Mouse (Mus musculus) kidney, postnatal 4 days (tissue): Measurements from ENCODE around the gene Ddrgk1.
"Not testable (repeated sequence)": the region's sequence is repeated elsewhere in the genome, so short reads cannot be mapped to it uniquely, and the experiment has no call there.

Experiments
- DNase-seq, 2 experiments: peaks; one replicate each; pipeline ENCODE4 v3.0.0; 2021; ENCODE audit warnings: mixed read lengths in 2 of 2

The Ddrgk1 gene

DNA sequence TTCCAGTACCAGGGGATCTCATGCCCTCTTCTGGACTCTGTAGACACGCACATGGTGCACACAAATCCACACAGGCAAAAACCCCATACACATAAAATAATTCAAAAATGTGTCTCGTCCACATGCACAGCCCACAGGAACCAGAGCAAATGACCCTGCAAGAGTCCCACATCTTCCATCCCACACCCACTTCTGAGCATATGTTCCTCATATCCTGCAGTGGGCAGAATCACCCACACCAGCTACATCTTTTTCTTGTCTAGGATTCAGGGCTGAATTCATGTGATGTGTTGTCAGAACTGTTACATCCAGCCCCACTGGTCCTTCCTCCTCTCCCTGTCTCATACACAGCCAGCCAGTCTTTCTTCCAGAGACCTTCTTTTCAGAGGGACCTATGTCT lies 11.2 kb downstream of the Ddrgk1 start:
- no peak for DNase-seq

DNA sequence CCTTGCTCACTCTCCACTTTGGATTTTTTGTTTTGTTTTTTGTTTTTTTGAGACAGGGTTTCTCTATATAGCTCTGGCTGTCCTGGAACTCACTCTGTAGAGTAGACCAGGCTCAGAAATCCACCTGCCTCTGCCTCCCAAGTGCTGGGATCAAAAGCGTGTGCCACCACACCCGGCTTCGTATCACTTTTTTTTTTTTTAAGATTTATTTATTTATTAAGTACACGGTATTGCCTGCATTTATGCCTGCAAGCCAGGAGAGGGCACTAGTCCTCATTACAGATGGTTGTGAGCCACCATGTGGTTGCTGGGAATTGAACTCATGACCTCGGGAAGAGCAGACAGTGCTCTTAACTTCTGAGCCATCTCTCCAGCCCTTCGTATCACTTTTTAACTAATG lies 15.4 kb downstream of the Ddrgk1 start:
- not testable (repeated sequence) for DNase-seq

DNA sequence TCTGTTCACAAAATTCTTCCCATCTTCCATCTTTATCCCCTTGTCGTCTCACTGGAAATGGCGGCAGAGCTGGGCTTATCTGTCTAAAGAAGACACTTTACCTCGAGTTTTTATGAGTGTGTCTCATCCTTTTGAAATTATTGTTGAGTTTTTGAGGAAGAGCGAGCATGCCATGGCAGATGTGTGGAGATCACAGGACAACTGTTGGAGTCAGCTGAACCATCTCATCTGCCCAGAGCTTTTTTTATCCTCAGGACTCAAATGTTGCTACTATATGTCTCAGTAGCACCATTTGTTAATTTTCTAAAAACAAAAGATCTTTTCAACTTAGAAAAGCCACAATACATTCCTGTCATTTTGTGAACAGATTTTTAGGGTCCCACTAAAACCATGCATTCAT lies 19.3 kb downstream of the Ddrgk1 start:
- DNase-seq, result no peak

DNA sequence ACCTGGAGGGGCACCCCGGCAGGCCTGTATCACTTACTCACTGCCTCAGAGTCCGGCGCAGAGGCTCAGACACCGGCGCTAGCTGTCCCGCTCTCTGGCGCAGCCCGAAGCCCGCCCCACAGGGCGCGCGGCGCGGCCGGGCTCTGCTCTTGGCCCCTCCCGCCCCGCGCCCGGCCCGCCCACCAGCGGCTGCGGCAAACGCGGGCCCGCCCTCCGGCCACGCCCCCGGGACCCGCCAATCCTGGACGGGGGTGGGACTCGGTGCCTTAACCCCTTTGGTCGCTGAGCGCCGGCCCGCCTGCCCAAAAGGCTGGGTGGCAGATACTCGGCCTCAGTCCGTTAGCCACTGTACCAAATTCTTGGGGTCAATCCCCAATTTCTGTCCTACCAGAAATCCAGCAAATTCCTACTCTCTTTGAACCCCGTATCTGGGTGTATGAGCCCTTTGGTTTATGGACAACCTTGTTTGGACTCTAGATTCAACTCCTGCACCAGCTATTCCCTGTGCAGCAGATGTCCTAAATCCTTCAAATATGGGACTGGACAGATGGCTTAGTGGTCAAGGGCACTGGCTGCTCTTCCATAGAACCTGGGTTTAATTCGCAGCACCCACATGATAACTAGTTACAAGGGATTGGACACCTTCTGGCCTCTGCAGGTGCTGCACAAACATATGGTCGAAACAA lies 21.6 kb downstream of the Ddrgk1 start, which contains the start of gene Lzts3:
Gene Lzts3 (minus strand): TSS at position 120 of the 686 bp plus-strand sequence.
- DNase-seq, result peak; percentile 96 to 97

DNA sequence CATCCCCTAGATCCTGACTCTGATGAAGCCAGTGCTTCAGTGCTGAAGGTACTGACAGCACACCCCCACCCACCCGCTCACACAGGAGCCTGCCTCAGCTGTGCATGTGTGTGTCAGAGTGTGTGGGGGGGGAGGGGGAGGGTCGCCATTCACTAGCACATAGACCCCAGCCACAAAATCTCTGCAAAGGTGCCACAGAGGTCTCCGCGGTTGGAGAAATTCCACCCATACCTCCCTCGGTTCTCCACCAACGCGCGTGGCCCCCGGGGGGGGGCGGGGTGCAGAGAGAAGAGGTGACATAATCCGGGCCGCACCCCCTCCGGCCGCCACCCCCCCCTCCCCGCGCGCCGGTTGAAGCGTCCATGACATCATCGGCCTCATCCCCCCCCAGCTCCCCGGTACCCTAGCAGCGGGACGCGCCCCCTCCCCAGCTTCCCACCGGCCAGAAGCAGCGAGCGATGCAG lies 22.2 kb downstream of the Ddrgk1 start:
- peak; percentile 19 to 47 for DNase-seq

DNA sequence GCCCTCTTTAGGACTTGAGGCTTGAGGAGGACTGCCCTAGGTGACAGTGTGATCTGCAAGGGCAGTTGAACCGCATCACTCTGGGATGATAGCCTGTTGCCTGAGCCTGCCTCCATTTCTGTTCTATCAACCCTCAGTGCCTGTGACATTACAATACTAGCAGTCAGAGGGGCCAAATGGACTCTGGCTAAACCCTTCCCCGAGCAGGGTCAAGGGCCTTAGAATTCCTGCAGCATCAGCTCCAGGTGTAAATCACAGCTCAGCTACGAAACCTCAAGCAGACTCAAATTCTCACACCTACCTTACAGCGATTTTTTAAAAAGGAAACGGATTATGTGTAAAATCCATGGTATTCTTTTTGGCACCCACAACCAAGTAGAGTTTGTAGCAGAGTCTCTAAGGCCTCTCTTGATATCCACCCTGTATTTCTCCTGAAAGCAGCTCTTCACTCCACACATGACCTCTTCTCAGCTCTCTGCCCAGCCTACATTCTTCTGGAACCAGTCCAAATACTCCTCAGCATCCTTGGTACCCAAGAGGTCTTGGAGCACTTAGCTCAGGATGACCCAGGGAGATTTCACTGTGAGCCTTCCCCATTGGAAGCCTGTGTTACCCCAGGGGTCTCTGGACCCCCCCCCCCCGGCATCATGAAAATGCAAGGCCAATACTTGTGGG lies 23.0 kb downstream of the Ddrgk1 start:
- peak in 1 of 2 experiments; percentile 18 for DNase-seq

DNA sequence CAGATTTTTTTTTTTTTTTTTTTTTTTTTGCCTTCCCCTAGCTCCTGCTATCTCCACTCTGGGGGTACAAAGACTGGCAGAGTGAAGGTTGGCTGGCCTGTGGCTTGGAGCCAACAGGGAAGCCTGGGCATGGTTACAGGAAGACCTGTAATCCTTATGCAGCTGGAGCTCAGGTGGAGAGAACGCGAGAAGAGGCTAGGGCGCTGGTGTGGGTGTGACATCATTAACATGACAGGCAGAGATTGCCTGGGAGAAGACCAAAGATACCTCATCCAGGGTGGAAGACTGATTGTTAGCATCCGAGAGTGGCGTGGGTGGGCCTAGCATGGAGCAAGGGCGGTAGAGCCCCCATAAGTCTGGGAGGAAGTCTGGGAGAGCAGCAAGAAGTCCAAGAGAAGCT lies 25.2 kb downstream of the Ddrgk1 start:
- peak in 1 of 2 experiments; percentile 27 for DNase-seq

DNA sequence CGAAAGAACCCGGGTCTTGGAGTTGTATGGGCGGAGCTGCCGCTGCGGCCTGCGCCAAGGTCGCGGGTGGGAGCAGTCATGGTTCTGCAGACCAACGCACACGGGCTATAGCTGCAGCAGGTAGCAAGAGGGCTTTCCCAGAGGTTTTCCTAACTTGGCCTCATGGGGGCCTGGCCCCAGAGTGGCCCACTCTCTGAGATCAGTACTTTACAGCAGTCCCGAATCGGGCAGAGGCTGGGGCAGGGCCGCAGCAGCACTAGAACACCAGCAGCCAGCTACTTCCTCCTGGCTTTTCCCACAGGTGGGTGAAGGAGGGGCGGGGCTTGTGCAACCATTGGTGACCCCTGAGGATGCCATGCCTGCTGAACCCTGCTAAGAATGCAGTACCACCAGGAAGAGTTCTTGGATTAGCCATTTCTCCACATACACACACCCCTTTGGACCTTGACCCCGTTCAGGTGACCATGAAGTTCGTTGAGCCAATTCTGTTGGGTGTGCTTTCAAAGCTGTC lies 26.3 kb downstream of the Ddrgk1 start:
- peak; percentile 83 to 92 for DNase-seq

DNA sequence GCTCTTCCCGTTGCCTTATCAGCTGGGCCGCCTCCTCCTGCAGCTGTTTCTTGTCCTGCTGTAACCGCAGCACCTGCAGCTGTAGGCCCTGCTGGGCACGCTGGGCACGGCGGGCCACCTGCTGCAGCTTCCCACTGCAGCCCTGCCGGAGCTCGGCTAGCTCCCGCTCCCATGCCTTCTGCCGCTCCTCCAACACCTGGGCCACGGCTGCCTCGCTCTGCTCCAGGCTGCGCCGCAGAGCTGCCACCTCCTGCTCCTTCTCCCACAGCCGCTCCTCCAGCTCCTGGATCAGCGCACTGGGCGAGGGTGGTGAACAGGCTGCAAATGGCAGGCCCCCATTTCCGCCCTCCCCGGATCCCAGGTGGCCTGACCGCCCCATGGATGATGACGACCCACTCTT lies 28.6 kb downstream of the Ddrgk1 start:
- peak; percentile 35 to 58 for DNase-seq

DNA sequence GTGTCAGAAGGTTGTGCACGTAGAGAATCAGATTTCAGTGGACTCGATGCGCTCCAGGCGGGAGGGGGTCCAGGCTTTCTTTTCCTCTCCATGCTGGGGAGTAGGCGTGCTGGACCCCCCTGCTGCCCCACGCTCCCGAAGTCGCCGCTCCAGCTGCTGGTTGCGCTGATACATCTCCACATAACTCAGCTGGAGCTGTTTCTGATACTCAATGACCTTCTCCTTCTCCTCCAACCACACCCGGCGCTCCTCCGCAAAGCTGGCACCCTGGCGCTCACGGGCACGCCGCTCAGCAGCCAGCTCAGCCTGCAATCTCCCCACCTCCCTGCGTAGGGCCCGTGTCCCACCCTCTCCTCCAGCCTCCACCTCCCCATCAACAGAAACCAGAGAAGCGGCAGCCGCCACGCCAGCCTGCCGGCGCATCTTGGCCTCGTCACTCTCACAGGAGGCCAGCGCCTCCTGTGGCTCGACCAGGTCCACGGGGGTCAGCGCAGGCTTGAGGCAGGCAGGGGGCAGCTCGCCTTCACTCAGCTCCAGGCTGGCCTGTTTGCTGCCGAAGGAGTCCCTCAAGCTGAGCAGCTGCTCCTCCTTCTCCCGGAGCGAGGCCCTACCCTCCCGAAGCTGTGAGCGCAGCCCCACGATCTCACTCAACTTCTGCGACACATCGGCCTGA lies 29.6 kb downstream of the Ddrgk1 start:
- DNase-seq, result peak; percentile 61 to 74

DNA sequence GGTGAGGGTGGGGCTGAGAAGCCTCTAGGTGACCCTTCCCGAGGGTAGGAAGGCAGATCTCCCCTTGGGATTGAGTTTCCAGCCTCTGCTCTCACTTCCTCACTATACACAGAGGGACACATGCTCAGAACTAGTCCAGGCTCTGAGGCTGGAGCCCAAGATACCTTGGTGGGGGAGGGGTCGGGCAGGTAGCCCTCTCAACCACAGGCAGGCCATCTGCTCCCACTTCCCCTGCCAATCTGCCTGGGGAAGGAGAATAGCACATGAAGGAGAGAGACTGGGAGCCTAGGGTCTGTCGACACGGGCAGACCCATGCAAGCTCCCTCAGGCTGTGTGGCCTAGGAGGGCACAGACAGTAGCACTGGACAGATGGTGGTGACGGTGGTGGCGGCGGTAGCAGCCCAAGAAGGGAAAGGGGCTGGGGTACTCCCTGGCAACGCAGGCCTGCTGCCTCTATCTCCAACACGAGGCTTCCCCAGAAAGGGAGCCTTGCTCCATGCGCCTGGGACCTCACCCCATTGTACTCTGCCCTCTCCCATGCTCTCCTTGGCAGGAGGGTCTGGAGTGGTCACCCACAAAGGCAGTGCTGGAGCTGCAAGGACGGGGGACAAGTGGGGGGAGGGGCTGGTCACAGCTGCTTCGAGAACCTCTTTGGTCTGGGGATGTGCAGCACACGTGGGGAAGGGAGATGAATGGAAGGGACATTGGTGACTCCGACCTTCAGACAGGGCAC lies 30.3 kb downstream of the Ddrgk1 start:
- no peak for DNase-seq

DNA sequence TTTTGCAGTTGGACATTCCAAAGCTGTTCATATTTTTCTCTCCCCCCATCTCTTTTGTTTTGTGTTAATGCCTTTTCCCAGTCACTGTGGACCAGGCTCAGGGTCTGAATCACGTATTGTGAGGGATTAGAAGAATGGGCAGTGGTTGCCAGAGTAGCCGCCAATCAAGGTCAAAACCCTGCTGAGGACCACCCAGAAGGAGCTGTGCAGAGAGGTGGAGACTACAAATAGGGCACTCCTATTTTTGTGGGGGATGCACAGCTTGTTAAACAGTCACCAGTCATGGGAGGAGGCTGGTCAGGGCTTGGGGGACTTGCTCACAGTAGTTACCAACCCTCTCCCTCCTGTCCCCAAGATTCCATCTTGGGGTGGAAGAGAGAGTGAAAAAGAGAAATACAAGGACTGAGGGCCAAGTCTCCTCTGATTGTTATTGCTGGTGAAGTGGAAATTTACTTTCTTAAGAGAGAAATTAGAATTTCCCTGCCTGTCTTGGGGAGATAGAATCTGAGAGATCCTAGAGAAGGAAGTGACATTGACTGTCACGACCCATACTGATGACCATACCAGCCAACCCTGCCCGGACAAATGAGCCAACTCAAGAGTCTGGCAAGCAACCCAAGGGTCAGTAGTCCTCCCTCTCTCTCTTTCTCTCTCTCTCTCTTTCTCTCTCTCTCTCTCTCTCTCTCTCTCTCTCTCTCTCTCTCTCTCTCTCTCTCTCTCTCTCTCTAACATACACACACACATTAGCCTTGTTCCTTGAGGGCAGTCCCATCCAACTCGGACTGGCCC lies 31.4 kb downstream of the Ddrgk1 start:
- DNase-seq, result peak in 1 of 2 experiments; percentile 28

DNA sequence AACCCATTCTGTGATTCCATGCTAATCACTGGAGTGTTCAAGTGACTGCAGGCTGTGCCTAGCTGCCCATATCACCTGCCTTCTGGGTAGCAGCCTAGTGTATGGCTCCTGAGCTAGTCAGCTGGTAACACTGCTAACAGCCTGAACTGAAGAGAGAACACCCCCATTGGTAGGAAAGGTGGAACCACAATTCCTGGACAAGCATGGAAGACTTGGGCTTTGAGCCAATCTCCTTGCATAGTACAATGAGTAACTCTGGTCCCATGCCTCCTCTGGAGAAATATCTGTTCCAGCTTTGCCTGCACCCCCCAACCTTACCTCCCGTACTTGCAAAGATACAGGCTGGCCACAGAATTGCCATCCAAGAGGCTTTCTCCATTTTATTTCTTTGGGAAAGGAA lies 32.0 kb downstream of the Ddrgk1 start:
- DNase-seq, result peak; percentile 35 to 60

DNA sequence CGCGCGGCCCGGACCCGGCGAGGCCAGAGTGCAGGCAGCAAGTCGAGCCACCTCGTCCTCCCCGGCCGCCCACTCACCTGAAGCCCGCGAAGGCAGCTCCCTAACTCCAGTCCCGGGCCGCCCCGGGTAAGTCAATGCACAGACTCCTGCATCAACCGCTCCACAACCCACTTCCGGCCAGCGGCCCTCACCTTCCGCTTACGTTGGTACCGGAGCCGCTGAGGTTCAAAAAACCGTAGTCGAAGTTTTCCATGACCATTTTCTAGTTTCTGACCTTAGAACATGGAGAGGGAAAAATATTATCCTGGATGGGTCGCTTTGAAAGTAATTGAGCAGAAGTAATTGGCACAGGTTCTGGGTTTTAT lies 34.6 kb downstream of the Ddrgk1 start, which contains the start of the genes Fastkd5 and Ubox5:
Gene Fastkd5 (minus strand): TSS at position 189 of the 365 bp plus-strand sequence.
Gene Ubox5 (minus strand): TSS at position 200 of the 365 bp plus-strand sequence.
- DNase-seq, result peak; percentile 97

DNA sequence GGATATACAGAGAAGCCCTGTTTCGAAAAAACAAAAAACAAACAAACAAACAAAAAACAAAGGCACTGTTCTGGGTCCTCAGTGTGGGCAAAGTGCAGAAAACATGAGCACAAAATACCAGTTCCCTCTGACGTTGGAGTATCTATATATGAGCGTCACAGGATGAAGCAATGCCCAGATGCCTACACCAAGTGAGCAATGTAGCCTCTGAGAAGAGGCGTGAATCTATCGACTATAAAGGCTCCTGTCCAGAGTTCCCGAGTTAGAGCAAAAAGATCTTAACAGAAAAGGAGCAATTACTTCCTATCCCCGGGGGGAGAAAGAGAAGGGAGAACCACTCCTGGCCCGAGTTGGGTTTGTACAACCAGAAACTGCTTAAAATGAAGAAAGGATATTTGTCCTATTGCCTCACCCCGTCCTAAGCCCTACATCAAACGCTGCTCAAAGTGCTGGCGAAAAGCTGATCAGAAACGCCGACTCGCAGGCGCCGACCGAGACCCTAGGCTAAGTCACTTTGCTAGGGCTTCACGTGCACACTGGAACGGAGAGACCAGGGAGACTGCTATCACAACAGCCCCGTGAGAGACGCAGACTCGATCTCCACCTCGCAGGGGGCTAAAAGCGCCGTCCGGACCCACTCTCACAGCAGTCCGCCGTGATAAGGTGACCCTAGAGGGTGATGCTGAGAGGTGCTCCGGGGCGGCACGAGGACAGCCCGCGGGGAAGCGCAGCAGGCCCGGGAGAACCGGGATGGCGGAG lies 35.2 kb downstream of the Ddrgk1 start:
- DNase-seq, result no peak

DNA sequence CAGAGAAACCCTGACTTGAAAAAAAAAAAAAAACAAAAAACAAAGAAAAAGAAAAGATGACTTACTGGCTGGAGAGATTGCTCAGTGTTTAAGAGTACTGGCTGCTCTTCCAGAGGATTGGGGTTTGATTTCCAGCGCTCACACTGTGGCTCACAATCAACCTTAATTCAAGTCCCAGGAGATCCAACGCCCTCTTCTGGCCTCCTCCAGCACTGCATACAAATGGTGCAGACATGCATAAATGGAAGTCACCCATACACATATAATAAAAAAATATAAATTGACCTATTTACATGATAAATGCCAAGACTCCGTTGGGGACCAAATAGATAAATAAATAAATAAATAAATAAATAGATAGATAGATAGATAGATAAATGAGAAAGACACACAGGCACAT lies 36.0 kb downstream of the Ddrgk1 start:
- DNase-seq, result no peak

DNA sequence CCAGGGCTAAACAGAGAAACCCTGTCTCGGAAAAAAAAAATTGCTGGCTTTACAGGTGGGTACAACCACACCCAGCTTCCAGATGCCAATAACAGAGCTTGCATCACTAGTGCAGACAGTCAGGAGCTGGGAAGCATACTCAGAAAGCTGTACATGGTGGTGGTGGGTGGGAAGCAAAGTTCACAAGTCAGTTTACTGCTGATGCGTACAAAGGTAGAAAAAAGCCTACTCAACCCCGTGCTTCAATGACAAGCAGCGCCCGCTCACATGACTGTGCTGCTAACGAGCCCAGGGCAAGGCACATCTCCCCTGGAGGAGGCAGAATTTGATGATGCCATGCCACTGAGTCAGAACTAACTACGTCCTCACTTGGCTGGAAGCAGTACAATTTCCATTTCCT lies 45.5 kb downstream of the Ddrgk1 start:
- DNase-seq, result no peak

DNA sequence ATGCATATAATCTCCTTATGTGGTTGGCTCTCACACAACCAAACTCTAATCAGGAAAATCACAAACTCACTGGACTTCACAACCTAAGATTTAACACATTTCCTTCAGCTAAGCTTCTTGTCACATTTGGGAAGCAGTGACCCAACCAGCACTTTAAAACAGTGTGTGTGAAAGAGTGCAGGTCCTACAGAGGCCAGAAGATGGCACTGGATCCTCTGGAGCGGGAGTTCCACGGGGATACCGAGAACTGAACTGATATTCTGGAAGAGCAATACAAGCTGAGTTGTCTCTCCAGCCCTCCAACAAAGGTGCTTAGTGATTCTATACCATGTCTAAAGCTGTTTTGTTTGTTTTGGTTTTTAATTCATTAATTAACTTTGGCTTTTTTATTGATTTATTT lies 51.4 kb downstream of the Ddrgk1 start:
- peak; percentile 58 to 65 for DNase-seq
